Comparison of ENCODE assay signal across 16 mouse cellular contexts in the genomic region with DNA sequence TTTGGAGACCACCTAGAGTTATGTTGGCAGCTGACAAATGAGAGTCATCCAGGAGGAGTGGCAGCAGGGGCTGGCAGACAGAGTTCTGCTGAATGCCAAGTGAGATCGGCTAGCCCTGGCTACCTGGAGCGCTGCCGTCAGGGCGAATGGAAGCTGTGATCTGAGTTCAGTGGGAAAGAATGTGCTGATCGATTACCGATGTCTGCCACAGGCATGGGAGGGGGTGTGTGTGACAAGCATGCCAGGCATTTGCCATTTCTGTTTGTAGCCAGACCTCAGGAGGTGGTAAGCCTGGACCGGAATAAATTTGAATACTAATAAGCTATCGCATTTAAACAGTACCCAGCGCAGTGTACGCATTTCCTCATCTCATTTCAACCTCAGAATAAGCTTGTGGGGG.
DNase-seq lines count a peak whose midpoint lies in the region; ATAC-seq and TF ChIP-seq lines count a peak whose summit lies in the region.
"Had no signal": no experiment of that assay in that cellular context is flagged by ENCODE, and none has a peak within 500 bp of the region (broad histone marks: within the 10 kb centered on the region; RNA-seq: fewer than 3 reads in every experiment).

No protein-coding gene starts in this region.

- TF ChIP-seq POLR2A in brain, embryonic 14.5 days (IDR thresholded peaks at IDR 0.05; ENCODE audit: borderline replicate concordance, extremely low read depth, insufficient read depth, insufficient read length, poor library complexity, severe bottlenecking): no peak

- no peak overlapping the region for H3K27ac ChIP-seq in kidney, embryonic 16.5 days (ENCODE audit: low read length)
- no peak overlapping the region for H3K27ac ChIP-seq in forebrain, postnatal 0 days (ENCODE audit: low read depth, low read length)
- no peak overlapping the region for H3K27ac ChIP-seq in midbrain, embryonic 14.5 days (replicated peaks; ENCODE audit: low read depth, low read length)
- H3K27ac ChIP-seq: embryonic facial prominence, embryonic 12.5 days; heart, embryonic 13.5 days; layer of hippocampus, adult 2 months; liver, embryonic 12.5 days had no signal

- no peak overlapping the region for H3K9ac ChIP-seq in kidney, embryonic 16.5 days (replicated peaks; ENCODE audit: low read length)
- no peak overlapping the region for H3K9ac ChIP-seq in forebrain, postnatal 0 days
- no peak overlapping the region for H3K9ac ChIP-seq in midbrain, embryonic 14.5 days (replicated peaks; ENCODE audit: low read length)
- H3K9ac ChIP-seq: embryonic facial prominence, embryonic 12.5 days; heart, embryonic 13.5 days; liver, embryonic 12.5 days had no signal

- no peaks in the 10 kb centered on the region for H3K9me3 ChIP-seq in kidney, embryonic 16.5 days (ENCODE audit: low read length)
- H3K9me3 ChIP-seq in forebrain, postnatal 0 days (ENCODE audit: low read length): no peaks in the 10 kb centered on the region
- no peaks in the 10 kb centered on the region for H3K9me3 ChIP-seq in midbrain, embryonic 14.5 days (ENCODE audit: control insufficient read depth, low read length)
- H3K9me3 ChIP-seq: embryonic facial prominence, embryonic 12.5 days; heart, embryonic 13.5 days; liver, embryonic 12.5 days; megakaryocyte, embryonic 14.5 days had no signal

- TF ChIP-seq CTCF in brain, embryonic 14.5 days (IDR thresholded peaks at IDR 0.05; ENCODE audit: borderline replicate concordance, extremely low read depth, insufficient read depth, insufficient read length): no peak
- no peak for TF ChIP-seq CTCF in forebrain, postnatal 0 days (IDR thresholded peaks at IDR 0.05; ENCODE audit: low read depth)

- H3K4me2 ChIP-seq in kidney, embryonic 16.5 days (replicated peaks; ENCODE audit: low read depth, low read length): no peak overlapping the region
- no peak overlapping the region for H3K4me2 ChIP-seq in forebrain, postnatal 0 days (ENCODE audit: low read depth)
- no peak overlapping the region for H3K4me2 ChIP-seq in midbrain, embryonic 14.5 days (ENCODE audit: low read length)
- H3K4me2 ChIP-seq: embryonic facial prominence, embryonic 12.5 days; heart, embryonic 13.5 days; liver, embryonic 12.5 days had no signal

- H3K4me3 ChIP-seq in kidney, embryonic 16.5 days (ENCODE audit: low read length): no peak overlapping the region
- H3K4me3 ChIP-seq in forebrain, postnatal 0 days (ENCODE audit: low read depth, low read length): no peak overlapping the region
- H3K4me3 ChIP-seq in midbrain, embryonic 14.5 days (replicated peaks; ENCODE audit: low read depth, low read length): no peak overlapping the region
- H3K4me3 ChIP-seq: embryonic facial prominence, embryonic 12.5 days; heart, embryonic 13.5 days; layer of hippocampus, adult 2 months; liver, embryonic 12.5 days; megakaryocyte, embryonic 14.5 days had no signal

- H3K36me3 ChIP-seq in kidney, embryonic 16.5 days (ENCODE audit: insufficient read depth, low read length): no peaks in the 10 kb centered on the region
- no peaks in the 10 kb centered on the region; the same call in 1 of the 2 replicates for H3K36me3 ChIP-seq in forebrain, postnatal 0 days (ENCODE audit: insufficient read depth)
- H3K36me3 ChIP-seq in midbrain, embryonic 14.5 days (ENCODE audit: control insufficient read depth, insufficient read depth, low read length): 0 out of 2 replicates have a peak, but pooled peaks cover 10% of the 10 kb centered on the region
- H3K36me3 ChIP-seq: embryonic facial prominence, embryonic 12.5 days; heart, embryonic 13.5 days; liver, embryonic 12.5 days had no signal

- peak; percentile 17 for DNase-seq in kidney, adult 11 months
- peak; percentile 89 for DNase-seq in brain, embryonic 14.5 days (ENCODE audit: low read depth)
- DNase-seq in forebrain, postnatal 0 days: peak; percentile 75
- DNase-seq in midbrain, embryonic 14.5 days: peak; percentile 59
- DNase-seq in layer of hippocampus, adult 9-10 months (ENCODE audit: low spot score): no peak
- no peak for DNase-seq in layer of hippocampus, adult 18-20 months (ENCODE audit: low spot score in 2 of 2)
- DNase-seq: cerebellum, adult 9-10 months; gastrocnemius, postnatal 25 days; kidney, adult 9 months had no signal

- no peaks in the 10 kb centered on the region for H3K4me1 ChIP-seq in kidney, embryonic 16.5 days (ENCODE audit: insufficient read depth, low read length)
- H3K4me1 ChIP-seq in forebrain, postnatal 0 days (ENCODE audit: insufficient read depth): 0 out of 2 replicates have a peak, but pooled peaks cover 4% of the 10 kb centered on the region
- peaks cover 31% of the 10 kb centered on the region for H3K4me1 ChIP-seq in midbrain, embryonic 14.5 days (ENCODE audit: control insufficient read depth, insufficient read depth, low read length)
- H3K4me1 ChIP-seq: liver, embryonic 12.5 days had no signal

- 0 out of 2 replicates have a peak, but pooled peaks cover 5% of the 10 kb centered on the region for H3K27me3 ChIP-seq in kidney, embryonic 16.5 days (ENCODE audit: insufficient read depth, low read length)
- no peaks in the 10 kb centered on the region for H3K27me3 ChIP-seq in forebrain, postnatal 0 days (ENCODE audit: insufficient read depth, low read length)
- peaks cover 6% of the 10 kb centered on the region; the same call in 1 of the 2 replicates for H3K27me3 ChIP-seq in midbrain, embryonic 14.5 days (ENCODE audit: control insufficient read depth, insufficient read depth, low read length)

- no peak for ATAC-seq in kidney, embryonic 16.5 days (ENCODE audit: low FRiP score, low TSS enrichment)
- ATAC-seq in forebrain, postnatal 0 days: peak; percentile 55
- ATAC-seq in midbrain, embryonic 14.5 days (ENCODE audit: low FRiP score, low TSS enrichment): no peak
- ATAC-seq: liver, embryonic 12.5 days; lung, postnatal 0 days had no signal

- WGBS in kidney, embryonic 16.5 days: 50% methylated on average over 10 of the region's 10 CpGs
- WGBS in forebrain, postnatal 0 days: 16% methylated on average over 10 of the region's 10 CpGs
- 15% methylated on average over 10 of the region's 10 CpGs for WGBS in midbrain, embryonic 14.5 days

Comparison
In these comparisons a context has a peak if more than half of its experiments do, and no peak if none do; other contexts are left out.
1. DNase-seq: peak in kidney, adult 11 months (single experiment), brain, embryonic 14.5 days (single experiment), forebrain, postnatal 0 days (single experiment) and midbrain, embryonic 14.5 days (single experiment); none in layer of hippocampus, adult 9-10 months (single experiment) and layer of hippocampus, adult 18-20 months (0 of 2).